Mouse (Mus musculus): ENCODE data around the gene Ccdc158. TPM values are rescaled to one million over a fixed set of nuclear protein-coding genes. Genes with fewer than 3 reads are reported as not detected.

Ccdc158 gene
- polyA plus RNA-seq, 1 experiment from 2014 or later, result 0.23 TPM

DNA sequence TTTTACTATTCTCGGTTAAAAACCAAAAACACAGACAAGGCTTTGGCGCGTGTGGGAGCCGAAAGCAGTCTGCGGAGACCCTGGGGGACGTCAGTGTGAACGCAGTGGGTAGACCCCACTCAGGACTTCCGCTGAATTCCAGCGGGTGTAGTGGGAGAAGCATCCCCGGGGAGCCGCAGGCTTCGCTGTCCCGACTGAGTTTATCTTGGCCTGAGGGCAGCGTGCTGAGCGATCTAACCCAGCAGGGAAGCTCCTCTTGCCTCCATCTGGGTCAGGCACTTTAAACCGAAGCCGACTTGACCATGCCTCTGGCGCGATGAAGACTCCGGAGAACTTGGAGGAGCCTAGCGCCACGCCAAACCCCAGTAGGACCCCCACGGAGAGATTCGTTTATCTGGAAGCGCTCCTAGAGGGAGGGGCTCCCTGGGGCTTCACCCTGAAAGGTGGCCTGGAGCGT lies 8.3 kb upstream of the Ccdc158 start, which contains the start of gene Shroom3:
Gene Shroom3 (plus strand): TSS at position 85 of the 457 bp plus-strand sequence.
- ATAC-seq, result no peak
- Histone ChIP-seq H3K27ac (no peak within 1 kb of the TSS), H3K27me3 (replicated peaks) (peaks cover 51% of the 10 kb centered on the region), H3K36me3 (no peaks in the 10 kb centered on the region), H3K9me3 (replicated peaks) (no peaks in the 10 kb centered on the region), H3K4me3 (peak within 1 kb of the TSS; percentile 41), H3K4me1 (no peaks in the 10 kb centered on the region), H3K9ac (no peak within 1 kb of the TSS), H3K4me2 (peak within 1 kb of the TSS; percentile 58)
- under 1% methylated on average over 26 of the region's 26 CpGs for WGBS (ENCODE audit: insufficient replicate concordance)

DNA sequence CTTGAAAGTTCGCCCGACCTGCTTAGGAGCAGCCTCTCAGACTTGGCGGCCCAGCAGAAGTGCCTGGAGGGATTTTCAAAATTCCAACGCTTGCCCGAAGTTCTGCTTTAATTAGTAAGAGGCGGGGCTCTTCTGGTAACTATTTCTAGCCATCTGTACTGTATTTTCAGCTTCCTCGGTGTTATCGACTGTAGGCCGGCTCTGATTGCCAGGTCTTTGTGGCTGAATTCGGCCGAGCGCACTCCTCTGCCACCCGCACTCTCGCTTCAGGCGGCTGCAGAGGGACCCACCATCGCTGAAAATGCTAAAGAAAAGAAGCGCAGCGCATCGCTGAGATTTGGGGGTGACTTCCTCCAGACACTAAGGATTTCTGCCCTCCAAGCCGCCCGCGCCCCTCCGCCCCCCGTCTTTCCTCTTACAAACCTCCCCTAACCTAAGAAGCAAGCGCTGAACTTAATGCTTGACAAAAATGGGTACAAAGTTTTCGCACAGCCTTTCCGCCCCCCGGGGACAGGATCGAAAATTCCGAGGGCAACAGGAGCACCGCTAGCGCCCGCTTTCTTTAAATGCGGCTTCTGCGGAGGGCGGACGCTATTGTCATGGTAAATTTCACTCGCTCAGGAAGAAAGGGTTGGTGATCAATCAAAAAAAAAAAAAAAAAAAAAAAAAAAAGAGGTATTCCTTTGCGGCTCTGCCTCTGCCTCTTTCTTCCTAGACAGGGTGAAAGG lies 7.7 kb upstream of the Ccdc158 start:
- no peak overlapping the region for H3K9ac ChIP-seq
- H3K27ac ChIP-seq, result no peak overlapping the region
- peak overlapping the region; percentile 58 for H3K4me2 ChIP-seq
- no peak for ATAC-seq
- H3K36me3 ChIP-seq, result no peaks in the 10 kb centered on the region
- no peaks in the 10 kb centered on the region for H3K9me3 ChIP-seq (replicated peaks)
- H3K27me3 ChIP-seq (replicated peaks), result peaks cover 51% of the 10 kb centered on the region
- H3K4me3 ChIP-seq, result peak overlapping the region; percentile 41
- no peaks in the 10 kb centered on the region for H3K4me1 ChIP-seq
- 2% methylated on average over 39 of the region's 39 CpGs for WGBS (ENCODE audit: insufficient replicate concordance)

GRCm38 (mm10) chr5:92681861-92682260 lies 6.8 kb upstream of the Ccdc158 start:
- no peaks in the 10 kb centered on the region for H3K9me3 ChIP-seq (replicated peaks)
- H3K27me3 ChIP-seq (replicated peaks), result peaks cover 53% of the 10 kb centered on the region
- H3K4me2 ChIP-seq, result no peak overlapping the region
- no peak overlapping the region for H3K27ac ChIP-seq
- H3K4me1 ChIP-seq, result no peaks in the 10 kb centered on the region
- H3K36me3 ChIP-seq, result no peaks in the 10 kb centered on the region
- H3K9ac ChIP-seq, result no peak overlapping the region
- WGBS (ENCODE audit: insufficient replicate concordance), result 79% methylated on average over 10 of the region's 10 CpGs
- H3K4me3 ChIP-seq, result no peak overlapping the region
- ATAC-seq, result no peak

GRCm38 (mm10) chr5:92679441-92679840 lies 4.4 kb upstream of the Ccdc158 start:
- H3K4me2 ChIP-seq, result no peak overlapping the region
- no peak overlapping the region for H3K9ac ChIP-seq
- peaks cover 53% of the 10 kb centered on the region for H3K27me3 ChIP-seq (replicated peaks)
- H3K9me3 ChIP-seq (replicated peaks), result no peaks in the 10 kb centered on the region
- H3K4me1 ChIP-seq, result peaks cover 14% of the 10 kb centered on the region
- H3K4me3 ChIP-seq, result no peak overlapping the region
- no peak overlapping the region for H3K27ac ChIP-seq
- H3K36me3 ChIP-seq, result no peaks in the 10 kb centered on the region
- ATAC-seq, result no peak
- 24% methylated on average over 4 of the region's 4 CpGs for WGBS (ENCODE audit: insufficient replicate concordance)

GRCm38 (mm10) chr5:92675574-92675920 lies 476 bp upstream of the Ccdc158 start:
- peaks cover 23% of the 10 kb centered on the region; the same call in 1 of the 2 replicates for H3K27me3 ChIP-seq (replicated peaks)
- ATAC-seq, result no peak
- H3K4me3 ChIP-seq, result peak overlapping the region; percentile 45
- H3K4me1 ChIP-seq, result peaks cover 15% of the 10 kb centered on the region
- H3K36me3 ChIP-seq, result no peaks in the 10 kb centered on the region
- peak overlapping the region; percentile 69 for H3K4me2 ChIP-seq
- no peak overlapping the region for H3K27ac ChIP-seq
- no peaks in the 10 kb centered on the region for H3K9me3 ChIP-seq (replicated peaks)
- WGBS (ENCODE audit: insufficient replicate concordance), result 2% methylated on average over 9 of the region's 9 CpGs
- no peak overlapping the region for H3K9ac ChIP-seq

DNA sequence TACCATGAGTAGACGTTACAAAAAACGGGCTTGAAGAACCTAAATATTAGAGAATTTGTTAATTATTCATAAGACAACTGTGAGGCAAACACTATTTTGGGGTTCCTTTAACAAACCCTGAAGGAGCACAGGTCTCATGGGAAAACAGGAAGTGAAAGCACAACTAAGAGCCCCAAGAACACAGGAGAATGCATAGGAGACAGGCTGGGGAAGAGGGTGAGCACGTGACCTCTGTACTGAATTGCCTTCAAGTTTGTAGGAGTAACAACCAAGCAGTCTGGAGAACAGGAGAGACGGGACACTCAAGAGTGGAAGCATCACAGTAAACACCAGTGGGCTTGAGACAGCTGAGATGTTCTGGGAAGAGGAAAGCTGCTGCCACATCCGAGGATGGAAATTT lies 8.2 kb downstream of the Ccdc158 start:
- ATAC-seq, result no peak
- no peaks in the 10 kb centered on the region for H3K9me3 ChIP-seq (replicated peaks)
- no peaks in the 10 kb centered on the region for H3K27me3 ChIP-seq (replicated peaks)
- H3K27ac ChIP-seq, result no peak overlapping the region
- H3K4me3 ChIP-seq, result no peak overlapping the region
- H3K36me3 ChIP-seq, result no peaks in the 10 kb centered on the region
- no peaks in the 10 kb centered on the region for H3K4me1 ChIP-seq
- H3K9ac ChIP-seq, result no peak overlapping the region
- H3K4me2 ChIP-seq, result no peak overlapping the region
- 57% methylated on average over 5 of the region's 5 CpGs for WGBS (ENCODE audit: insufficient replicate concordance)

DNA sequence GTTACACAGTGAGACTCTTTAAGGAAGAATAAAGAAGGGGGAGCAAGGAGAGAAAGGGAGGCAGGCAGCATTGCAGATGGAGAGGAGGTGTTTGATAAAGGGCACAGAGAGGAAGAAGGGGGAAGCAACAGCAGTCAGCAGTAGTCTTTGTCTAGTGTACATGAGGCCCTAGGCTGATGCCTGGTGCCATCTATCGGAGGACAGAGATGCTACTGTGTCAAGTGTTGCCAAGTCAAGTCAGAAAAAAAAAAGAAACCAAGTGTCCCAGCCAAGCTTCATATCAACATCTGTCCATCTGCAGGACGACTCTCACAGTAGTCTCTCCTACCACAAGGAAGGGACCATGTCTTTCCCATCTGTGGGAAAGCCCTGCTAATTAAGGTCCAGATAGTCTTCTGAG lies 10.8 kb downstream of the Ccdc158 start:
- Histone ChIP-seq H3K4me1 (no peaks in the 10 kb centered on the region), H3K9me3 (replicated peaks) (no peaks in the 10 kb centered on the region), H3K4me3 (no peak overlapping the region), H3K4me2 (no peak overlapping the region), H3K27ac (no peak overlapping the region), H3K27me3 (replicated peaks) (no peaks in the 10 kb centered on the region), H3K36me3 (no peaks in the 10 kb centered on the region), H3K9ac (no peak overlapping the region)
- 59% methylated on average over 2 of the region's 2 CpGs for WGBS (ENCODE audit: insufficient replicate concordance)
- no peak for ATAC-seq

GRCm38 (mm10) chr5:92656256-92656655 lies 18.8 kb downstream of the Ccdc158 start:
- Histone ChIP-seq H3K9ac (no peak overlapping the region), H3K4me3 (no peak overlapping the region), H3K4me1 (no peaks in the 10 kb centered on the region), H3K4me2 (no peak overlapping the region), H3K9me3 (replicated peaks) (no peaks in the 10 kb centered on the region), H3K27me3 (replicated peaks) (no peaks in the 10 kb centered on the region), H3K27ac (no peak overlapping the region), H3K36me3 (no peaks in the 10 kb centered on the region)
- ATAC-seq, result no peak
- 0% methylated on average over 1 of the region's 1 CpGs for WGBS (ENCODE audit: insufficient replicate concordance)

- 68% methylated on average over 3 of the region's 3 CpGs for WGBS (ENCODE audit: insufficient replicate concordance)
Observed at GRCm38 (mm10) chr5:92640861-92641260, 34.2 kb downstream of the Ccdc158 start.

GRCm38 (mm10) chr5:92635891-92636290 lies 39.2 kb downstream of the Ccdc158 start:
- Histone ChIP-seq H3K9ac (no peak overlapping the region), H3K36me3 (no peaks in the 10 kb centered on the region), H3K4me3 (no peak overlapping the region), H3K27ac (no peak overlapping the region), H3K27me3 (replicated peaks) (no peaks in the 10 kb centered on the region), H3K9me3 (replicated peaks) (no peaks in the 10 kb centered on the region), H3K4me2 (no peak overlapping the region), H3K4me1 (no peaks in the 10 kb centered on the region)
- no peak for ATAC-seq
- WGBS (ENCODE audit: insufficient replicate concordance), result 65% methylated on average over 5 of the region's 5 CpGs

More at GRCm38 (mm10) chr5:92640861-92641260, 34.2 kb downstream of the Ccdc158 start:
- H3K9me3 ChIP-seq (replicated peaks), result no peaks in the 10 kb centered on the region
- H3K27me3 ChIP-seq (replicated peaks), result no peaks in the 10 kb centered on the region
- H3K9ac ChIP-seq, result no peak overlapping the region
- no peaks in the 10 kb centered on the region for H3K36me3 ChIP-seq
- no peak overlapping the region for H3K4me2 ChIP-seq
- H3K27ac ChIP-seq, result no peak overlapping the region
- no peak overlapping the region for H3K4me3 ChIP-seq
- ATAC-seq, result no peak
- H3K4me1 ChIP-seq, result no peaks in the 10 kb centered on the region

GRCm38 (mm10) chr5:92634916-92635315 lies 40.2 kb downstream of the Ccdc158 start:
- no peak for ATAC-seq
- Histone ChIP-seq H3K9me3 (replicated peaks) (no peaks in the 10 kb centered on the region), H3K36me3 (no peaks in the 10 kb centered on the region), H3K27ac (no peak overlapping the region), H3K27me3 (replicated peaks) (no peaks in the 10 kb centered on the region), H3K9ac (no peak overlapping the region), H3K4me1 (no peaks in the 10 kb centered on the region), H3K4me3 (no peak overlapping the region), H3K4me2 (no peak overlapping the region)
- 49% methylated on average over 3 of the region's 3 CpGs for WGBS (ENCODE audit: insufficient replicate concordance)

DNA sequence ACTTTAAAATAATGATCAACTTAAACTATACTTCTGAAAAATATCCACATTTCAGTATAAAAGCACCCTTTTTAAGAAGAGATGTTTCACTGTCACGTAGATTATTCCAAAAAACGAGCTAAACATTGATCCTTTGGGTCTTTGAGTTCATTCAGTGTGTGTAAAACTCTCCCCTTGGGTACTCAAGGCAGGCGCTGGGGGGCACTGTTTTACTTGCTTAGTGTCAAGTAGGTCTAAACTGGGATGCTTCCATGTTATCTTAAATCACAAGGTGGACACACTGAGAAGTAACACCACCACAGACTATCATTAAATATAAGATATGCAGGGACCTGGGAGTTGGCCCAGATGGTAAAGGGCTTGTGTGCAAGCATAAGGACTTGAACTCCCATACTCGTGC lies 41.5 kb downstream of the Ccdc158 start:
- no peak for ATAC-seq
- no peaks in the 10 kb centered on the region for H3K36me3 ChIP-seq
- no peak overlapping the region for H3K4me3 ChIP-seq
- no peak overlapping the region for H3K9ac ChIP-seq
- no peaks in the 10 kb centered on the region for H3K27me3 ChIP-seq (replicated peaks)
- no peaks in the 10 kb centered on the region for H3K4me1 ChIP-seq
- H3K9me3 ChIP-seq (replicated peaks), result no peaks in the 10 kb centered on the region
- 48% methylated on average over 4 of the region's 4 CpGs for WGBS (ENCODE audit: insufficient replicate concordance)
- no peak overlapping the region for H3K4me2 ChIP-seq
- H3K27ac ChIP-seq, result no peak overlapping the region

DNA sequence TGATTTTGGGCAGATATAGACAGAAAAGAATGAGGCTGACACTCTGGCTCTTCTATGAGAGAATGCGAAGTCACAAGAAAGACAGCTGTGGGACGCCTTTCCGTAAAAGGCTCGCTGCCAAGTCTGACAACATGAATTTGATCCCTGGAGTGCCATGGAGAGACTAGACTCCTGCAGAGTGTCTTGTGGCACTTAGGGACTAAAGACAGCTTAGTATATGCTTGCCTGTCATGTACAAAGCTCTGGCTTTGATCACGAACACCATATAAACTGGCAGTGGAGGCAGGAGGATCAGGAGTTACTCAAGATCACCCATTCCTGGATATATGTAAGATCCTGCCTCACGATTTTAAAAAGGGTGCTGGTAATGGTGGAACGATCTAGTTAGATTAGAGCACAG lies 47.2 kb downstream of the Ccdc158 start:
- no peak for ATAC-seq
- Histone ChIP-seq H3K4me1 (no peaks in the 10 kb centered on the region), H3K4me3 (no peak overlapping the region), H3K27me3 (replicated peaks) (no peaks in the 10 kb centered on the region), H3K9me3 (replicated peaks) (no peaks in the 10 kb centered on the region), H3K9ac (no peak overlapping the region), H3K36me3 (no peaks in the 10 kb centered on the region), H3K4me2 (no peak overlapping the region), H3K27ac (no peak overlapping the region)
- 59% methylated on average over 7 of the region's 7 CpGs for WGBS (ENCODE audit: insufficient replicate concordance)
